Mouse (Mus musculus) megakaryocyte progenitor cell, adult 5-6 weeks (primary cell): ENCODE data around the gene Mrps2. TPM values are rescaled to one million over a fixed set of nuclear protein-coding genes. Genes with fewer than 3 reads are reported as not detected.
"Not testable (repeated sequence)": the region's sequence is repeated elsewhere in the genome, so short reads cannot be mapped to it uniquely, and the experiment has no call there.

Experiments
- ATAC-seq: replicated peaks from 2 replicates; pipeline ENCODE4 v1.8.0; 2016; ENCODE audit warnings: mild to moderate bottlenecking, moderate TSS enrichment, inconsistent platforms; ENCODE audit not compliant: poor library complexity
- total RNA-seq, 2 experiments: library from RNA; stranded (forward) in 1 of 2; stranded (reverse) in 1 of 2; fragments of 157-497, 149-512 nt in 1 of 2; fragments of 200-1000 nt in 1 of 2; gene quantifications; 2 replicates each; pipeline versions ENCODE4 v1.2.3 to v1.2.4; 2015 to 2017

The Mrps2 gene
- total RNA-seq, 2 experiments from 2014 or later = 31.2 to 64.8 TPM

- ATAC-seq = no peak
Observed at GRCm38 (mm10) chr2:28470591-28470990, 2.7 kb downstream of the Mrps2 start.

GRCm38 (mm10) chr2:28472011-28472410, 4.1 kb downstream of the Mrps2 start:
- ATAC-seq = not testable (repeated sequence)

- ATAC-seq = not testable (repeated sequence)
Observed at GRCm38 (mm10) chr2:28477993-28478392, 10.1 kb downstream of the Mrps2 start.

- ATAC-seq = no peak
Observed at GRCm38 (mm10) chr2:28479208-28480204, 11.6 kb downstream of the Mrps2 start.

- no peak for ATAC-seq
Observed at GRCm38 (mm10) chr2:28483861-28484260, 16.0 kb downstream of the Mrps2 start.

- ATAC-seq = no peak
Observed at GRCm38 (mm10) chr2:28494521-28494920, 26.7 kb downstream of the Mrps2 start.

- peak; percentile 84 for ATAC-seq
Observed at GRCm38 (mm10) chr2:28495207-28495756, 27.4 kb downstream of the Mrps2 start.

GRCm38 (mm10) chr2:28495801-28496595, 28.1 kb downstream of the Mrps2 start:
- ATAC-seq = no peak

- ATAC-seq = no peak
Observed at GRCm38 (mm10) chr2:28496671-28497070, 28.8 kb downstream of the Mrps2 start, which contains the start of gene Gbgt1. Gene Gbgt1, plus strand, starts transcription at chr2:28496891.

GRCm38 (mm10) chr2:28497561-28497960, 29.7 kb downstream of the Mrps2 start:
- no peak for ATAC-seq

- ATAC-seq = 0 out of 2 replicates have a peak, but pooled peaks have one; percentile 44
Observed at GRCm38 (mm10) chr2:28498431-28498830, 30.6 kb downstream of the Mrps2 start.

GRCm38 (mm10) chr2:28502987-28503386, 35.1 kb downstream of the Mrps2 start:
- ATAC-seq = no peak

GRCm38 (mm10) chr2:28504676-28505075, 36.8 kb downstream of the Mrps2 start:
- no peak for ATAC-seq

GRCm38 (mm10) chr2:28505795-28506194, 37.9 kb downstream of the Mrps2 start, which contains the start of gene Gm10134:
Gene Gm10134, plus strand, starts transcription at chr2:28506095.
- no peak for ATAC-seq

- ATAC-seq = no peak
Observed at GRCm38 (mm10) chr2:28506291-28506690, 38.4 kb downstream of the Mrps2 start.

- not testable (repeated sequence) for ATAC-seq
Observed at GRCm38 (mm10) chr2:28511600-28511999, 43.7 kb downstream of the Mrps2 start.

GRCm38 (mm10) chr2:28512798-28513401, 45.0 kb downstream of the Mrps2 start, which contains the start of gene Ralgds:
Gene Ralgds, plus strand, starts transcription at chr2:28513125.
- no peak for ATAC-seq

GRCm38 (mm10) chr2:28513431-28514370, 45.8 kb downstream of the Mrps2 start:
- ATAC-seq = 0 out of 2 replicates have a peak, but pooled peaks have one; percentile 4

- peak; percentile 75 for ATAC-seq
Observed at GRCm38 (mm10) chr2:28514489-28514888, 46.6 kb downstream of the Mrps2 start.
